Mouse (Mus musculus) G1E (cell line): ENCODE data around the gene Ptpra.

Source experiments
- CTCF ChIP-seq: IDR thresholded peaks from 2 replicates; pipeline ENCODE4 v1.5.1; 2012; ENCODE audit warnings: low read depth, low read length, inconsistent platforms, mixed read lengths
- GATA1 ChIP-seq: IDR thresholded peaks from 2 replicates; pipeline ENCODE4 v1.6.1; 2012; ENCODE audit warnings: borderline replicate concordance, low read length, inconsistent platforms, mixed read lengths
- GATA2 ChIP-seq: IDR thresholded peaks from 2 replicates; pipeline ENCODE4 v1.6.1; 2012; ENCODE audit warnings: low read depth, low read length, inconsistent platforms, borderline replicate concordance
- POLR2AphosphoS5 ChIP-seq: IDR thresholded peaks from 2 replicates; pipeline ENCODE4 v1.6.1; 2012; ENCODE audit warnings: low read depth, low read length, inconsistent platforms; ENCODE audit not compliant: insufficient replicate concordance
- TAL1 ChIP-seq: conservative IDR thresholded peaks from 2 replicates; pipeline ENCODE4 v1.6.1; 2012; ENCODE audit warnings: low read depth, low read length, inconsistent platforms, mixed read lengths

- TF ChIP-seq GATA1 (no peak), CTCF (no peak), TAL1 (no peak), GATA2 (no peak), POLR2AphosphoS5 (no peak)
Measured at GRCm38 (mm10) chr2:130449021-130449793, 871 bp upstream of the Ptpra start.
